Mouse (Mus musculus): Measurements from ENCODE around the gene Itga11.

DNA sequence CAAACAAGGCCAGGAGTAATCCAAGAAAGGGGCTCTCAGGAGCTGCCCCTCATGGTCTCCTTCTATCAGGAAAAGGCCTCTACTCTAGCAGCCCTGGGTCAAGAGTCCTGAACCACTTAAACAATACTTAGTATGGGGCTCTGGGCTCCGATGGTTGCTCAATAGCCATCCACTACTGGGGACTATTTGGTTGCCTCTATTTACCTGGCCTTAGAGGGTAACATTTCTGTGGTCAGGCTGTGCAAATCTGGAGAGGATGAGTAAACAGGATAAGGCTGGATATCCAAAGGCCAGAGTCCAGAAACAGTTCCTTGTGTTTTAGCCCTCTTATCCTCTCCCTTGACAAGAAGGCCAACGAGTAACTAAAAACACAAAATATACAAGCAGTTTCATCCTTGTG lies 137.1 kb downstream of the Itga11 start:
- no peak for TF ChIP-seq POLR2A (IDR thresholded peaks at IDR 0.05; ENCODE audit: low read depth, low read length)
- TF ChIP-seq CTCF (IDR thresholded peaks at IDR 0.05; ENCODE audit: extremely low read depth, insufficient read length, insufficient replicate concordance, low read depth, low read length): no peak

Measured in small intestine, adult 2 months (tissue).